Mouse (Mus musculus) hindbrain, postnatal 0 days (tissue): Measurements from ENCODE around the gene C1qb. TPM values are rescaled to one million over a fixed set of nuclear protein-coding genes. Genes with fewer than 3 reads are reported as not detected.

ENCODE experiments used
- ATAC-seq: fragments of 200-750 bp; cut with Nextera tagmentation; 2 replicates; pipeline ENCODE4 v1.8.0; 2017; ENCODE audit warnings: mild to moderate bottlenecking, moderate TSS enrichment, moderate library complexity
- DNase-seq: peaks from one replicate; pipeline ENCODE4 v3.0.0-alpha.2; 2015; ENCODE audit warnings: low spot score
- H3K27ac ChIP-seq: fragments of 300-500 bp; sonication (generic); 2 replicates; pipeline ENCODE4 v1.5.1; 2014; ENCODE audit warnings: mild to moderate bottlenecking
- H3K27me3 ChIP-seq: fragments of 300-500 bp; sonication (generic); 2 replicates; pipeline ENCODE4 v1.6.1; 2014; ENCODE audit warnings: low read length, mixed read lengths; ENCODE audit not compliant: insufficient read depth
- H3K36me3 ChIP-seq: fragments of 300-500 bp; sonication (generic); 2 replicates; pipeline ENCODE4 v1.6.1; 2014; ENCODE audit warnings: low read length, mixed read lengths; ENCODE audit not compliant: insufficient read depth
- H3K4me1 ChIP-seq: fragments of 300-500 bp; sonication (generic); 2 replicates; pipeline ENCODE4 v1.6.1; 2014; ENCODE audit warnings: antibody characterized with exemption, low read length, mixed read lengths; ENCODE audit not compliant: insufficient read depth
- H3K4me2 ChIP-seq: fragments of 300-500 bp; sonication (generic); 2 replicates; pipeline ENCODE4 v1.6.1; 2014; ENCODE audit warnings: low read depth, mild to moderate bottlenecking, low read length, moderate library complexity, mixed read lengths
- H3K4me3 ChIP-seq: fragments of 300-500 bp; sonication (generic); 2 replicates; pipeline ENCODE4 v1.5.1; 2014; ENCODE audit warnings: low read length
- H3K9ac ChIP-seq: fragments of 300-500 bp; sonication (generic); replicated peaks from 2 replicates; pipeline ENCODE4 v1.6.1; 2014; ENCODE audit warnings: mild to moderate bottlenecking, low read length, moderate library complexity, mixed read lengths
- H3K9me3 ChIP-seq: fragments of 300-500 bp; sonication (generic); 2 replicates; pipeline ENCODE4 v1.6.1; 2016; ENCODE audit warnings: low read length, mixed read lengths
- CTCF ChIP-seq: IDR thresholded peaks from 2 replicates; pipeline ENCODE4 v1.5.1; 2016; ENCODE audit warnings: antibody characterized with exemption, control low read depth, low read depth
- WGBS: fragments of 180-500 bp; shearing (Covaris S2); extraction: QIAGEN DNeasy Blood & Tissue Kit; methylation state at CpG from one replicate; pipeline ENCODE4 v1.1.7; 2014; 5-methylcytosine and 5-hydroxymethylcytosine counted together
- polyA plus RNA-seq: library from polyadenylated mRNA; unstranded; fragments of >200 nt; fragmentation: Nextera tagmentation; extraction: Ambion mirVana; gene quantifications from 2 replicates; pipeline ENCODE4 v1.2.1, GENCODE M21; 2015
- total RNA-seq: library from RNA; depleted of rRNA; stranded (reverse); fragments of >200 nt; gene quantifications from 2 replicates; pipeline ENCODE4 v1.2.3, GENCODE M21; 2014

The C1qb gene
- total and polyA plus RNA-seq, 2 experiments from 2014 or later, result 72.0 to 75.8 TPM

DNA sequence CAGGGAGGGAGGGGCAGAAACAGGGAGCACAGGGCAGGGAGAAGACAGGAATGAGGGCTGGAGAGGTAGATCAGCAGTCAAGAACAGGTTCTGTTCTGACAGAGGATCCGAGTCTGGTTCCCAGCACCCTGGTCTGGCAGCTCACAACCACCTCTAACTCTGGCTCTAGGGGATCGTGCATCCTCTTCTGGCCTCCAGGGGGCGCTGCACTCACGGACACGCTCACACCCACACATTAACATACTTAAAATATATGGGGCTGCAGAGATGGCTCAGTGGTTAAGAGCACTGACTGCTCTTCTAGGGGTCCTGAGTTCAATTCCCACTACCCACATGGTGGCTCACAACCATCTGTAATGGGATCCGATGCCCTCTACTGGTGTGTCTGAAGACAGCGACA, 26.0 kb downstream of the C1qb start:
- DNase-seq, result no peak
- H3K9ac ChIP-seq, result no peak overlapping the region
- no peaks in the 10 kb centered on the region for H3K9me3 ChIP-seq
- H3K4me1 ChIP-seq, result 0 out of 2 replicates have a peak, but pooled peaks cover 3% of the 10 kb centered on the region
- peak; percentile 39 for TF ChIP-seq CTCF
- no peaks in the 10 kb centered on the region for H3K36me3 ChIP-seq
- ATAC-seq, result no peak
- no peak overlapping the region for H3K27ac ChIP-seq
- no peaks in the 10 kb centered on the region for H3K27me3 ChIP-seq
- H3K4me3 ChIP-seq, result no peak overlapping the region
- H3K4me2 ChIP-seq, result no peak overlapping the region
- WGBS, result 86% methylated on average over 7 of the region's 7 CpGs

DNA sequence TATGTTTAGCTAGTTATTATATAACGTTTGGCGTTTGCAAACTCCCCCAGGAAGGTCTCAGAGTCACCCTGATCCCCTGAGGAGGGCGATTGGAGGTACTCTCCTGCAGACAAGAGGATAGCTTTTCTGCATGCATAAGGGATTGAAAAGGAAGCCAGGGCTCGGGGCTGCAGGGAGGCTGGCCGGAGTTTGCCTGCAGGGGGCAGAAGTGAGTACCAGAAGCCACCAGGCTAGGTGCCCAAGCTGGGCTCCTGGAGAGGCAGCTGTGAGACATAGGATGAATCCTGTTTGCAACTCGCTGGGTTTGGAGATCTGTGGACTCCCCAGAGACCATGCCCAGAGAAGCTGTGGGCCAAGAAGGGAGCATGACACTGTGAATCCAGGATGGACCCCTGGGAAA, 30.9 kb downstream of the C1qb start:
- H3K4me1 ChIP-seq, result no peaks in the 10 kb centered on the region
- 22% methylated on average over 6 of the region's 6 CpGs for WGBS
- no peak overlapping the region for H3K4me2 ChIP-seq
- H3K27me3 ChIP-seq, result no peaks in the 10 kb centered on the region
- no peak for ATAC-seq
- peak; percentile 25 for DNase-seq
- peak; percentile 61 for TF ChIP-seq CTCF
- H3K36me3 ChIP-seq, result no peaks in the 10 kb centered on the region
- H3K4me3 ChIP-seq, result no peak overlapping the region
- H3K9me3 ChIP-seq, result no peaks in the 10 kb centered on the region
- no peak overlapping the region for H3K27ac ChIP-seq
- no peak overlapping the region for H3K9ac ChIP-seq

DNA sequence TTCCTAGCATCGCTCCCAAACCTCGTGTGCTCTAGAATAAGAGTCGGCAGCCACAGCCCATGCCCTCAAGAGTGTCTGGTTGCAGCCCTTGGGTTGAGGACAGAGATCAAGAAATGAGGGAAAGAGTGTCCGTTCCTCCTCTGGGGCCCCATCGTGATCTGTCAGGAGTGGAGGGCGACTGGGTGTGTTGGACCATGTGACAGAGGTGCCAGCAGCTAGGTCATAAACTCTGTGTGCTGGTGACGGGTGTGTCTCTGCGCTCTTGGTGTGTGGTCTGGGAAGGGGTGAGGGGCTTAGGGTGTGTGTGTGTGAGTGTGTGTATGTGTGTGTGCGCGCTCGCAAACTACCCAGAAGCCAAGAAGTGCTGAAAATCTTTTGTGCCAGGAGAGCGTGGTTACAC, 33.0 kb downstream of the C1qb start:
- WGBS, result 92% methylated on average over 11 of the region's 12 CpGs
- no peak overlapping the region for H3K27ac ChIP-seq
- no peaks in the 10 kb centered on the region for H3K36me3 ChIP-seq
- no peak for DNase-seq
- H3K9ac ChIP-seq, result no peak overlapping the region
- no peak overlapping the region for H3K4me2 ChIP-seq
- no peak for TF ChIP-seq CTCF
- no peaks in the 10 kb centered on the region for H3K27me3 ChIP-seq
- ATAC-seq, result no peak
- no peaks in the 10 kb centered on the region for H3K9me3 ChIP-seq
- H3K4me1 ChIP-seq, result no peaks in the 10 kb centered on the region
- no peak overlapping the region for H3K4me3 ChIP-seq

DNA sequence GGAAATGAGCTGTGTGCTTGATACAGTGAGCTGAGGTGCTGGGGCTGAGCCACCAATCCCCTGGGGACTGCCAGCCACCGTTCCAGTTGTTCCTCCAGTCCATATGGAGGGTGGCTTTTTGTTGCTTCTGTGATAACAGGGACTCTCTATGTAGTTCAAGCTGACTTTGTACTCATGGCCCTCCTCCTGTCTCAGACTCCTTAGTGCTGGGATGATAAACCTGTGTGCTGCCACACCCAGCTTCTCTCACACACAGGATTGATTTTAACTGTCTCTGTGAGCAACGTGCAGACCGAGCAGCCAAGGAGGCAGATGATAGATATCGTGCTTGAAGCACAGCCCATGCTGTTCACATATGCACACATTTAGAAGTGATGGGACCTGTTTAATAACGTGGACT, 33.9 kb downstream of the C1qb start:
- H3K27ac ChIP-seq, result no peak overlapping the region
- no peaks in the 10 kb centered on the region for H3K9me3 ChIP-seq
- no peak for TF ChIP-seq CTCF
- H3K36me3 ChIP-seq, result no peaks in the 10 kb centered on the region
- H3K4me1 ChIP-seq, result no peaks in the 10 kb centered on the region
- no peak overlapping the region for H3K4me3 ChIP-seq
- no peaks in the 10 kb centered on the region for H3K27me3 ChIP-seq
- WGBS, result 48% methylated on average over 5 of the region's 5 CpGs
- DNase-seq (no peak), ATAC-seq (no peak)
- H3K4me2 ChIP-seq, result no peak overlapping the region
- no peak overlapping the region for H3K9ac ChIP-seq

DNA sequence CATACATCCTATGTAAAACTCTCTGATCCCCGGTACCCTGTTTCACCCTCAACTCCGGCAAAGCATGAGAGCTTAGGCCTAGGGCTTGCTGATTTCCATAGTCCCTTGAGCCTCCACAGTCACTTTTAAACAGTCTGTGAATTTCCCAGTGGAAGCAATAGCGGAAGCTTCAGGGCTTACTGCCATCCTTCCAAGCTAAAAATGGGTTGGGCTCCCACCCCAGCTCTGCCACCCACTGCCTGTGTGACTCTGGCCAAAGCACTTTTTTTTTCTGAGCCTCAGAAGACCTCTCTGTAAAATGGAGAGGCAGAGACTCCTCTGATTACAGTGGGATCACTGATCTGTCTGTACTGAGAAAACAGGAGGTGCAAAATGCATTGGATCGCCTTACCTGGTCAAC, 37.4 kb downstream of the C1qb start:
- DNase-seq, result no peak
- Histone ChIP-seq H3K4me2 (no peak overlapping the region), H3K9me3 (no peaks in the 10 kb centered on the region), H3K36me3 (no peaks in the 10 kb centered on the region), H3K27me3 (no peaks in the 10 kb centered on the region), H3K4me3 (no peak overlapping the region), H3K27ac (no peak overlapping the region), H3K9ac (no peak overlapping the region), H3K4me1 (no peaks in the 10 kb centered on the region)
- no peak for TF ChIP-seq CTCF
- 60% methylated on average over 4 of the region's 4 CpGs for WGBS
- ATAC-seq, result no peak

DNA sequence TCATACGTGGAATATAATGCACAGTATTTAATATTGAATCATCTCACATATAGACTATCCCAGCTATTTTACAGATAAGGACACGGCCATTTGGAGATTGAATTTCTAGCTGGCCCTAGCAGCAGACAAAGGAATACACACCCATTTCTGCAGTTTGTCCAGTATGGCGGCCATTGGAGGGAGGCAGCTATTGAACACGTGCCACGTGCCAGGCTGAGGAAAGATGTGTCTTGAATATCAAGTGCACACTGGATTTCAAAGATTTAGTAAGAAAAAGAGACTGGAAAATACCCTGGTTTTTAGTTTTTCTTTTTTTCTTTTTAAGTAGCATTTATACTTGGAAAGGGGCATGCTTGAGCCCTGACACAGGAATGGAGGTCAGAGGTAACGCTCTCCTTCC, 38.8 kb downstream of the C1qb start:
- Histone ChIP-seq H3K4me1 (no peaks in the 10 kb centered on the region), H3K9ac (no peak overlapping the region), H3K4me2 (no peak overlapping the region), H3K9me3 (no peaks in the 10 kb centered on the region), H3K27me3 (no peaks in the 10 kb centered on the region), H3K27ac (no peak overlapping the region), H3K4me3 (no peak overlapping the region), H3K36me3 (no peaks in the 10 kb centered on the region)
- WGBS, result 54% methylated on average over 6 of the region's 6 CpGs
- ATAC-seq (no peak), DNase-seq (no peak)
- no peak for TF ChIP-seq CTCF

DNA sequence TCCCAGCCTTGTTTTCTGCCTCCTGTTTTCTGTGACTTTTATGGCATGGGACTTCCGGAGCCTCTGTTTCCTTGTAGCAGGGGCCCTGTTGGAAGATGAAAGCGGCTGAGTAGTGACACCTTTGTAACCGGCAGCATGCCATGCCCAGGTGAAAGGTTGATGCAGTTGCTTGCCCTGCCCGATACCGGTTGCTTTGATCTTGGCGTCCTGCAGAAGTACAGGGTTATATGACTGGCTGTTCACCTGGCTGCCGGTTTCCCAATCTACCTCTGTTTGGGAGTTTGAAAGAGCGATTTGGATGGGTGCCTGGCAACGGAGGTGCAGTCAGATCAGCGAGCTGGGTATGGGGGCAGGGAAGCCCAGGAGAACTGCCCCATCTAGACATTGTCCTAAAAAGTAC, 43.2 kb downstream of the C1qb start:
- 90% methylated on average over 10 of the region's 10 CpGs for WGBS
- Histone ChIP-seq H3K27me3 (no peaks in the 10 kb centered on the region), H3K4me1 (no peaks in the 10 kb centered on the region), H3K4me3 (no peak overlapping the region), H3K27ac (no peak overlapping the region), H3K9ac (no peak overlapping the region), H3K9me3 (no peaks in the 10 kb centered on the region), H3K36me3 (no peaks in the 10 kb centered on the region), H3K4me2 (no peak overlapping the region)
- no peak for ATAC-seq
- TF ChIP-seq CTCF, result no peak
- DNase-seq, result no peak
